Mouse (Mus musculus) brain, embryonic 14.5 days (tissue): ENCODE measurements around the gene Med20.

Source experiments
- CTCF ChIP-seq: fragments of 200-500 bp; IDR thresholded peaks from 2 replicates; pipeline ENCODE4 v1.5.1; 2012; ENCODE audit warnings: inconsistent platforms, mild to moderate bottlenecking, moderate library complexity, borderline replicate concordance; ENCODE audit not compliant: insufficient read depth, insufficient read length; ENCODE audit errors: extremely low read depth
- POLR2A ChIP-seq: fragments of 200-500 bp; IDR thresholded peaks from 2 replicates; pipeline ENCODE4 v1.6.1; 2012; ENCODE audit warnings: mild to moderate bottlenecking, inconsistent platforms, borderline replicate concordance; ENCODE audit not compliant: poor library complexity, insufficient read depth, insufficient read length, severe bottlenecking; ENCODE audit errors: extremely low read depth

DNA sequence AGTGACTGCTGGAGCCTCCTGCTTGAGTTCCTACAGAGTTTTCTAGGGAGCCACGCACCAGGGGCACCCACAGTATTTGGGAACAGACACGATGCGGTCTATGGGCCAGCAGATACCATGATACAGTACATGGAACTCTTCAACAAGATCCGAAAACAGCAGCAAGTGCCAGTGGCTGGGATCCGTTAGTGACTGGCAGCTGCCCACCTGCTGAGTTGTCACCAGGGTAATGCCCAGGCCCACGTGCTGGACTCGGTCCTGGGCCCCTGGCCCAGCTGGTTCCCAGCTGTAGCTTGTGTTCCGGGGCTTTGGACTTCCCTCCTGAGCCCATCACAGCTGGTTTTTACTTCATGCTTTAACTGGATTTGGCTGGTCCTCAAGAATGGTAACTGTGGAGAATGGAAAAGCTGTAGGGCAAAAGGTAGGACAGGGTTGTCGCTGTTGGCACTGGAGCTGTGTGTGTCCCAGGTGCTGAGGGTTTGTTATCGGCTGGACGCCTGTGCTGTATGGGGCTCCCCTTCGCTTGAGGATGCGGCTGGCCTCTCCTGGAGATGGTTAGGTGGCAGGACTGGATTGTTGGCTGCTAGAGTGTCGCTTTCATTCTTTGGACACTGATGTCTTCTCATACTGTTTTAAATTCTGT lies 11.7 kb downstream of the Med20 start:
- TF ChIP-seq CTCF, result no peak
- no peak for TF ChIP-seq POLR2A
